Mouse (Mus musculus) limb, embryonic 14.5 days (tissue): Measurements from ENCODE around the gene Syne4. TPM values are rescaled to one million over a fixed set of nuclear protein-coding genes. Genes with fewer than 3 reads are reported as not detected.

Experiments
- ATAC-seq: fragments of 200-750 bp; cut with Nextera tagmentation; 2 replicates; pipeline ENCODE4 v1.8.0; 2017; ENCODE audit warnings: low read depth, moderate number of reproducible peaks, moderate TSS enrichment; ENCODE audit not compliant: low FRiP score
- DNase-seq: peaks from one replicate; pipeline ENCODE4 v3.0.0-alpha.2; 2015; ENCODE audit warnings: low spot score
- H3K27ac ChIP-seq: fragments of 300-500 bp; sonication (generic); replicated peaks from 2 replicates; pipeline ENCODE4 v1.5.1; 2014; ENCODE audit warnings: low read depth, mild to moderate bottlenecking, low read length, moderate library complexity, mixed read lengths
- H3K27me3 ChIP-seq: fragments of 300-500 bp; sonication (generic); 2 replicates; pipeline ENCODE4 v1.6.1; 2014; ENCODE audit warnings: low read length, mixed read lengths; ENCODE audit not compliant: control insufficient read depth, insufficient read depth
- H3K36me3 ChIP-seq: fragments of 300-500 bp; sonication (generic); 2 replicates; pipeline ENCODE4 v1.6.1; 2014; ENCODE audit warnings: mild to moderate bottlenecking, low read length, moderate library complexity, mixed read lengths; ENCODE audit not compliant: control insufficient read depth, insufficient read depth
- H3K4me1 ChIP-seq: fragments of 300-500 bp; sonication (generic); 2 replicates; pipeline ENCODE4 v1.6.1; 2014; ENCODE audit warnings: antibody characterized with exemption, low read length, mixed read lengths; ENCODE audit not compliant: control insufficient read depth, insufficient read depth
- H3K4me2 ChIP-seq: fragments of 300-500 bp; sonication (generic); replicated peaks from 2 replicates; pipeline ENCODE4 v1.6.1; 2014; ENCODE audit warnings: low read depth, mild to moderate bottlenecking, low read length, moderate library complexity; ENCODE audit not compliant: severe bottlenecking
- H3K4me3 ChIP-seq: fragments of 300-500 bp; sonication (generic); replicated peaks from 2 replicates; pipeline ENCODE4 v1.5.1; 2014; ENCODE audit warnings: low read length
- H3K9ac ChIP-seq: fragments of 300-500 bp; sonication (generic); 2 replicates; pipeline ENCODE4 v1.6.1; 2014; ENCODE audit warnings: mild to moderate bottlenecking, low read depth, low read length, moderate library complexity; ENCODE audit not compliant: severe bottlenecking
- H3K9me3 ChIP-seq: fragments of 300-500 bp; sonication (generic); 2 replicates; pipeline ENCODE4 v1.6.1; 2016; ENCODE audit warnings: low read length; ENCODE audit not compliant: control insufficient read depth
- POLR2A ChIP-seq: fragments of 200-500 bp; IDR thresholded peaks from 2 replicates; pipeline ENCODE4 v1.8.0; 2012; ENCODE audit warnings: inconsistent platforms, mild to moderate bottlenecking, moderate library complexity, borderline replicate concordance; ENCODE audit not compliant: insufficient read depth, insufficient read length; ENCODE audit errors: extremely low read depth
- WGBS: fragments of 180-500 bp; shearing (Covaris S2); extraction: QIAGEN DNeasy Blood & Tissue Kit; methylation state at CpG from one replicate; pipeline ENCODE4 v1.1.7; 2014; 5-methylcytosine and 5-hydroxymethylcytosine counted together
- polyA plus RNA-seq, 2 experiments: library from polyadenylated mRNA; depleted of rRNA in 1 of 2; stranded (reverse) in 1 of 2; unstranded in 1 of 2; fragments of >200 nt; fragmentation: Nextera tagmentation in 1 of 2; extraction: Ambion mirVana in 1 of 2; gene quantifications; 2 replicates each; pipeline versions ENCODE4 v1.2.1 to v1.2.3; 2012 to 2014

The Syne4 gene
- polyA plus RNA-seq, 2 experiments: 40.3 to 141 TPM

DNA sequence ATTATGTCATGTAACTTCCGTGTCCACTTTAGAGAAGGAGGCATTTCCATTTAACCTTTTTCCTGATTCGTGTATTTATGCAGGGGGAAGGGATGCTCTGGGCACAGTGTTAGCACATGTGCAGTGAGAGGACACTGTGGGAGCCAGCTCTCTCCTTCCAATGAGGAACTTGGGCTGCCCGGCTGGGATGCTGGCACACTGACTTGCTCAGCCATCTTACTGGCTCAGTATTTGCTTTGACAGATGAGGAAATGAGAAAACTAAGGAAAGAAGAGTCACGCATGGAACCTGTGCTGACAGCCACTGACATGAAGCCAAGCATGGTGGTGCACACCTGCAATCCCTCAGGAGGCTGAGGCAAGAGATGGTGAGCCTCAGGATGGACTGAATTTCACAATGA lies 45.0 kb upstream of the Syne4 start:
- H3K36me3 ChIP-seq: no peaks in the 10 kb centered on the region
- TF ChIP-seq POLR2A: no peak
- H3K9ac ChIP-seq: no peak overlapping the region
- no peaks in the 10 kb centered on the region for H3K27me3 ChIP-seq
- DNase-seq (no peak), ATAC-seq (no peak)
- H3K9me3 ChIP-seq: no peaks in the 10 kb centered on the region
- H3K4me2 ChIP-seq: no peak overlapping the region
- WGBS: 91% methylated on average over 4 of the region's 4 CpGs
- H3K4me1 ChIP-seq: no peaks in the 10 kb centered on the region
- H3K27ac ChIP-seq: no peak overlapping the region
- H3K4me3 ChIP-seq: no peak overlapping the region

DNA sequence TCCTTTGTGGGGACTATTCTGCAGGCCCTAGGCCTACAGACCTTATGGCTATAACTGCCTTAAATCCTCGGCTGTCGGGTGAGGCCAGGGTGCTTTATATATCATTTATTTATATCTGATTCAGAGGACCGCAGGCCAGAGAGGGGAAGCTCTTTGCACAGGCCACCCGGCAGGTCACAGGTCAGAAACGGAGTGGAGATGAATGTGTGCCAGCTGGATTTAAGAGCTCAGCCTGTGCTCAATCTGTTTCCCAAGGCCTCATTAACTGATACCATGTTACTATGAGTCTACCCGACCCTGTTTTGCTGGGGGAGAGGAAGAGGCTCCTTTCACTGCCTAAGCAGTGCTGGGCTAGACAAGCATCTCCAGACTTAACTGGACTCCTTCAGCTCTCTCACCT lies 40.2 kb upstream of the Syne4 start:
- Histone ChIP-seq H3K4me3 (no peak overlapping the region), H3K27ac (no peak overlapping the region), H3K36me3 (no peaks in the 10 kb centered on the region), H3K9me3 (no peaks in the 10 kb centered on the region), H3K4me1 (peaks cover under 1% of the 10 kb centered on the region; the same call in 1 of the 2 replicates), H3K9ac (no peak overlapping the region), H3K27me3 (no peaks in the 10 kb centered on the region), H3K4me2 (no peak overlapping the region)
- 73% methylated on average over 6 of the region's 6 CpGs for WGBS
- ATAC-seq: no peak
- DNase-seq: no peak
- no peak for TF ChIP-seq POLR2A

DNA sequence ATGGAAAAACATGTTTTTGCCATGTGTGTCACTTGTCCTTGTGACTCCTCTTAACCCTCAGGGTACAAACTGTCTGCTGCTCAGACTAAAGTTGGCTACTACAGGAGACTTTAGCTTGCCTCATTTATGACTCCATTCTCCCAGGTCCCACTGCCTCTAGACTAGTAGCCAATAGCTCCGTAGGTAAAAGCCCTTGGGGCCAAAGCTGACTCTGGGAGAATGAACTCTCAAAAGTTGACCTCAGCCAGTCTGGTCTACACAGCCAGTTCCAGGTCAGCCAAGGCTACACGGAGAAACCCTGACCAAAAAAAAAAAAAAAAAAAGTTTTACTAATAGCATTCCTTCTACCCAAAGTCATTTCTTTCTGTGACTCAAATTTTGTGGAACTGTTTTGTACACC lies 35.7 kb upstream of the Syne4 start:
- ATAC-seq (no peak), DNase-seq (no peak)
- Histone ChIP-seq H3K9ac (no peak overlapping the region), H3K27ac (no peak overlapping the region), H3K4me2 (0 out of 2 replicates have a peak overlapping the region, but pooled peaks have one; percentile 92), H3K4me3 (no peak overlapping the region), H3K4me1 (peaks cover 5% of the 10 kb centered on the region; the same call in 1 of the 2 replicates), H3K36me3 (no peaks in the 10 kb centered on the region), H3K27me3 (no peaks in the 10 kb centered on the region), H3K9me3 (no peaks in the 10 kb centered on the region)
- no peak for TF ChIP-seq POLR2A
- WGBS: 47% methylated on average over 2 of the region's 2 CpGs

DNA sequence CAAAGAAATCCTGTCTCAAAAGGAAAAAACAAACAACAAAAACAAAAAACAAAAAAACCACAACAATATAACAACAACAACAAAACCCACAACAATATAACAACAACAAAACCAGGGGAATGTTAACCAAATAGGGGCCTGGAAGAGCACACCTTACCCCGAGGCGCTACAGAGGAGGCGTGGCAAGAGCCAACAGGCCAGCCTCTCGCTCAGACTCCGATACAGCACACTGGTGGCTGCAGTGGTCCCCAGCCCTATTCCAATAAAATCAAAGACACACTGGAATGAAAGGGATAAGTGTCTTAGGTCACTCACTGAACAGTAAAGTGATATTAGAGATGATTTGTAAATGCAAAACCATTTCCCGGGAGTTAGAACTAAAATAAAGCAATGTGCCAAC lies 35.1 kb upstream of the Syne4 start:
- H3K9ac ChIP-seq: peak overlapping the region; percentile 50; the same call in 1 of the 2 replicates
- ATAC-seq (no peak), DNase-seq (no peak)
- H3K4me2 ChIP-seq: peak overlapping the region; percentile 92
- H3K36me3 ChIP-seq: no peaks in the 10 kb centered on the region
- no peak for TF ChIP-seq POLR2A
- 2% methylated on average over 6 of the region's 6 CpGs for WGBS
- H3K4me3 ChIP-seq: peak overlapping the region; percentile 73
- H3K27me3 ChIP-seq: no peaks in the 10 kb centered on the region
- peaks cover 5% of the 10 kb centered on the region; the same call in 1 of the 2 replicates for H3K4me1 ChIP-seq
- no peaks in the 10 kb centered on the region for H3K9me3 ChIP-seq
- H3K27ac ChIP-seq: 0 out of 2 replicates have a peak overlapping the region, but pooled peaks have one; percentile 92

DNA sequence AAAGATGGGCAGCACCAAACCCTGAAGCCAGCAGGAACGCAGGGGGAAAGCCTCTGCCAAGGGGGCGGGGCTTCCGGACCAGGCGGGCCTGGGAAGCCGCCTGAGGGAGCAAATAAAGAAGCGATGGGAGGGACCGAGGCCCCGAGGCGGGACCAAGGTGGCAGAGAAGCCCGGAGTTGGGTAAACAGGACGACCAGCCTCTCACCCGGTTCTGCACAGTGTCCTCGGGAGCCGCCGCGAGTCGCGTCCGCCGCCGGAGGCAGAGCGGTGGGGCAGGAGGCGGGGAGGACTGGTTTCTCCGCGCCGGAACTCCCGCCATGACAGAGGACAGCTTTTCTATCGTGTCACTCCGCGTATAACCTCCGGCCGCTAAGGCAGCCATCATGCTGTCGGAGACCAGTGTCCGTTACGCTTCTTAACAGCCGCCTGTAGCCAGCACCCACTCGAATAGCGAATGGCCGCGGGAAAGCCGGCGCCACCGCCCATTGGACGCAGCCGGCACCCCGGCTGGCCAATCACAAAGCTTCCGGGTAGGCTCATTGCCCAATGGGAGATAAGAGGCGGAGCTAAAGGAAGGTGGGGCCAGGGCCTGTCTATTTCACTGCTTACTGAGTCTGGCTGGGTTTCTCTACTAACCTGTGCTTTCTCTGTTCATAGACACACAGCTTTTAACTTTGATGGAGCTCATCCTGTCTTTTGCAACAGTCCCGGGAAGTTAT lies 34.5 kb upstream of the Syne4 start, which contains the start of the genes Thap8 and Wdr62:
Thap8 (plus strand) TSS at position 144 of the 719 bp plus-strand sequence.
Wdr62 (minus strand) TSS at position 469 of the 719 bp plus-strand sequence.
- H3K4me1 ChIP-seq: peaks cover 5% of the 10 kb centered on the region; the same call in 1 of the 2 replicates
- H3K9ac ChIP-seq: peak within 1 kb of the TSS; percentile 50
- DNase-seq: peak; percentile 97
- no peaks in the 10 kb centered on the region for H3K36me3 ChIP-seq
- no peaks in the 10 kb centered on the region for H3K27me3 ChIP-seq
- peak within 1 kb of the TSS; percentile 92 for H3K27ac ChIP-seq
- peak within 1 kb of the TSS; percentile 92 for H3K4me2 ChIP-seq
- H3K4me3 ChIP-seq: peak within 1 kb of the TSS; percentile 73
- WGBS: under 1% methylated on average over 49 of the region's 49 CpGs
- TF ChIP-seq POLR2A: 0 out of 2 replicates have a peak, but pooled peaks have one; percentile 35
- ATAC-seq: peak; percentile 96
- no peaks in the 10 kb centered on the region for H3K9me3 ChIP-seq
